Mouse (Mus musculus): ENCODE results near the gene Rbbp6. TPM values are rescaled to one million over a fixed set of nuclear protein-coding genes. Genes with fewer than 3 reads are reported as not detected.

The Rbbp6 gene
- total RNA-seq (2022): 10 to 100 TPM; 51.6 to 74.1 (median 63.1) TPM

DNA sequence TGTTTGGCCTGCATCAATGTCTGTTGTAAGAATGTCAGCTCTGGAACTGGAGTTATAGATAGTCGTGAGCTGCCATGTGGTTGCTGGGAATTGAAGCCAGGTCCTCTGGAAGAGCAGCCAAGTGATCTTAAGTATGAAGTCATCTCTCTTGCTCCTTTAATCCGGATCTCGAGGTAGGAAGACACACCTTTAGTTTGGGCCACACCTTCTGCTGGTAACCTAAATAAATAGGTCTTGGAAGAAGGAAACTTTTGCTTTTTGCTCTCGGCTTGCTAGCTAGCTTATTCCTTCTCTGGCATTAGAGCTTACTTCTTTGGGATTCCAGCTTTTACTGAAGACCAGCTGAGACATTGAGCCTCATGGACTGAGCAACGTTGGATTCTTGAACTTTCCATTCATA, at the start of gene Rbbp6:
Gene Rbbp6 (plus strand): TSS at position 301 of the 400 bp plus-strand sequence.
- DNase-seq: no peak

DNA sequence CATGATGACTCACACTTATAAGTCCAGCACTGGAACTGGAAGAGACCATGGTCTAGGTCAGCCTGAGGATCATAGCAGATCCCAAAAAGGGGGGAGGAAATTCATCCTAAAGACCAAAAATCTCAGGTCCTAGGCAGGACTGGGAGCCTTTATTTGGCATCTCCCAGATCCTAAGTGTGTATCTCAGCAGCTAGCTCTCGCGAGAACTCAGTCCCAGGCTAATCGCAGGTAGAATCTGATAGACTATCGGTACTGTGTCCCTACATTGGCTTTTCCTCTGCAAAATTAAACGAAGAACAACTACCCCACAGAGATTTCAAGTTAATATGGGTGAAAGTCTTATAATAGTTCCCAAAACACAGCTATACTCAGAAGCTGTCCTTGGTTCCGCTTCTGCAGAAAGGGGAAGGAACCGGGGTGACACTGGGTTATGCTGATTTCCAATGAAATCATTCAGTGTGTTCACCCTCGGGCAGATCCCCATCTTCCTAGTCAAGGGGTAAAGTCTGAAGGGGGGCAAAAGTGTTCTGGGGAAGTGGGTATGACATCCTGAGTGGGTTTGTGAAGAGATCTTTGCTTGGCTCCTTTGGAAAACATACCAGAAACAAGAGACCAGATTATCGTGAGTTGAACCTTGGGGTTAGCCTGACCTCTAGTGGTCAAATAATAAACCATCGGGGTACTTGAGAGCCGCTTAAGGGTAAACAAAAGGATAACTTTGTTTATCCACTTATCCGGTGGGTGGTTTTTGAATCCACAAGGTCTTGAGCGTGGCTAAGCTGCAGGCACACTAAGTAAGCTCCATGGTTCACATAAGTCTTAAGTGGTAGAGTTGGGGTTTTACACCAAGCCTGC, 45.5 kb upstream of the Rbbp6 start:
- no peak for DNase-seq

DNA sequence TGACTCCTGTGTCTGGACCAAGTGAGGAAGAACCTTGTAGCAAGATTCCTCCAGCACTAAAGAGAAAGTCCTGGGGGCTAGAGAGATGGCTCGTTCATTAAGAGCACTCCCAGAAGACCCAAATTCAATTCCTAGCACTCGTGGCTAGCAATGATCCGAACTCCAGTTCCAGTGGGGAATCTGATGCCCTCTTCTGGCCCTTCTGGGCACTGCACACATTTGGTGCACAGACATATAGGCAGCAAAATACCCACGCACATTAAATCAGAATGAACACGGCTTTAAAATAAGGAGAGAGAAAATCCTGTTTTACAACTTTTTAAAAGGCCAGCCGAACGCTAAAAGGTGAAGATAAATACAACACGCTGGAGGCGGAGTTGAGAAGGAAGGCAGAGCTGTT, 43.9 kb upstream of the Rbbp6 start:
- DNase-seq: no peak

DNA sequence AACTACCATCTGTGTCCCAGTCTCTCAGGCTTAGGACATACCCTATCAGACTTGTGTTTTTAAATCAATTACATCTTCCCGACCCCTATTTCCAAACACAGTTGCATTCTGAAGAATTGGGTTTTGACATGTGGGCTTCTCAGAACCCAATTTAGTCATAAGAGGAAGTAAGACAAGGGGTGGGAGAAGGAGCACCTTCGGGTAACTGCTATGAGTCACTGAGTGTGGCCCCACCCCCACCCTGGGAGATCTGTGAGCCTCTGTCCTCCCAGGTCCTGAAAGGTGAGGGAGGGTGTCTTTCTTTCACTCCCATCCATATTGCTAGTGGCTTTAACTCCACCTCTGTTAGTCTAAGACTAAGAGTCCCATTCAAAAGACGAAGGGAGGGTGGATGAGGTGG, 41.2 kb upstream of the Rbbp6 start:
- DNase-seq: no peak

DNA sequence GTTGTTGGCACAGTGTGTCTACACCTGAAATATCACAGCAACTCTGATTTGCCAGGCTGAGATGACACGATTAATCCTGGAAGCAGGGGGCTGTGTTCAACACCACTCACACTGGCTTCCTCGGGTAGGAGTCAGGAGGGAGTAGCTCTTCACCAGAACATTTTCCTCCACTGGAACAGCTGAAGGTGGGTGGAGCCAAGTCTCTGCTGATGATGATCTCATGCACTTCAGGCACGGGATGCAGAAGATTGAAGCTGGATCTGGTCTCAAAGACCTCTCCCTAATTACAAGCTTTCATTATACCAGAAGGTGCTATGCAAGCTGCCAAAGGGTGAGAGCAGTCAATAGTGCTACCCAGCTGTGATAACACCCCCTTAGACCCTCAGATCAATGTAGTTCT, 35.0 kb upstream of the Rbbp6 start:
- no peak for DNase-seq

DNA sequence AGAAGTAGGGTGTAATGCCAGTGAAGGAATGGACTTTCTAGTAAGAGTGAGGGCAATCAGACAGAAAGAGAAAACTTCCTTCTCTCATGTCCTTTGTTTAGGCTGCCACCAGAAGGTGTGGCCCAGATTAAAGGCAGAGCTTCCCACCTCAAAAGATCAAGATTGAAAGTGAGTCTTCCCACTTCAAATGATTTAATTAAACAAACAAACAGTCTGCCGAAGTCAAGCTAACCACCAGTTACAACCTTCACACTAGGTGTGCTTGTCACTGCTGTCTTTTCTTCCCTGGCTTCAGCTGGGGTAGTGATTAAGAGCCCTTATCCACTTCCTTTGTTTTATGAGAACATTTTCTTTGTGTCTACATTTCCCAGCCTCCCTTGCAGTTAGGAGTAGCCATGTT, 33.3 kb upstream of the Rbbp6 start:
- DNase-seq: no peak

DNA sequence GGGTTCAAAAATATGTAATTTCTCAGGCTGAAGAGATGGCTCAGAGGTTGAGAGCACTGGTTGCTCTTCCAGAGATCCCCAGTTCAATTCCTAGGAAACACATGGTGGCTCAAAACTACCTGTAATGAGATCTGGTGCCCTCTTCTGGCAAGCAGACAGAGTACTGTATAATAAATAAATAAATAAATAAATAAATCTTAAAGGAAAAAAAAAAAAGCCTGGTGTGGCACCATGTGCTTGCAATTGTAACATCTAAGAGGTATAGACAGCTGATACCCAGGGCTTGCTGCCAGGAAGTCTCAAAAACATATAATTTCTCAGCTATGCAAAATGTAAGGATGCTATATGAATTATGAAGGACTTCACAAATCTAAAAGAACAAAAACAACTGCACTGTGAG, 28.9 kb upstream of the Rbbp6 start:
- no peak for DNase-seq

DNA sequence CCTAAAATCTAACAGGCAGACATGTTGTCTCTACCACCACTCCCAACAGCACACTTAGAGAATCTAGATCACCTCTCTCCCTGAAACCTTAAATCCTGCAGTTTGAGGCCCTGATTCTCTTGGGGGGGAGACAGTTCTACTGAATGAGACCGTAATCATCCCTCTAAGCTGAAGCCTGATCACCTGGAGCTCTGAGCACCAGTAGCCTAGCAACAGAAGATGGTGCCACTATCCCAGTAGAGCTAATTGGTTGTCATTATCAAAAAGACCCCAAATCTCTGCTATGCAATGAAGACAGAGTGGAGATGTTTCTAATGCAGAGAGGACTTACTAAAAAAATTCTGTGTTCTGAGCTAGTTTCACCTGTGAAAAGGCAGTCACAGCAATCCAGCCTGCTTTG, 27.3 kb upstream of the Rbbp6 start:
- DNase-seq: no peak

DNA sequence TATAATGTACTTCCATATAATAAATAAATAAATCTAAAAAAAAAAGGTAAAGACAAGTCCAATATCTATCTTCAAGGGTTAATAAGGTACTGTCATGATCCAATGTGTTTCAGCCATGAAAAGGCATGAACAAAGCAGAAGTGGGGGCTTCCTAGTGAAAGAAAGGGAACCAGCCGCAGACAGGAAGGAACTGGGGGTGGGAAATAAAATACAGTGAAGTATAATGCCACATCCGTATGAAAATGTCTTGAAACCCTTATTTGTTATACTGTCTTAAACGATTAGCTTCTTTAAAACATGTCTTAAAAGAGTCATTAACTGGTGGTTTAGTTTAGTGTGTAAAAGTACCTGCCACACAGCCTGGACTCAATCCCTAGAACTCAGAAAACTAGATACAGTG, 26.3 kb upstream of the Rbbp6 start:
- no peak for DNase-seq

DNA sequence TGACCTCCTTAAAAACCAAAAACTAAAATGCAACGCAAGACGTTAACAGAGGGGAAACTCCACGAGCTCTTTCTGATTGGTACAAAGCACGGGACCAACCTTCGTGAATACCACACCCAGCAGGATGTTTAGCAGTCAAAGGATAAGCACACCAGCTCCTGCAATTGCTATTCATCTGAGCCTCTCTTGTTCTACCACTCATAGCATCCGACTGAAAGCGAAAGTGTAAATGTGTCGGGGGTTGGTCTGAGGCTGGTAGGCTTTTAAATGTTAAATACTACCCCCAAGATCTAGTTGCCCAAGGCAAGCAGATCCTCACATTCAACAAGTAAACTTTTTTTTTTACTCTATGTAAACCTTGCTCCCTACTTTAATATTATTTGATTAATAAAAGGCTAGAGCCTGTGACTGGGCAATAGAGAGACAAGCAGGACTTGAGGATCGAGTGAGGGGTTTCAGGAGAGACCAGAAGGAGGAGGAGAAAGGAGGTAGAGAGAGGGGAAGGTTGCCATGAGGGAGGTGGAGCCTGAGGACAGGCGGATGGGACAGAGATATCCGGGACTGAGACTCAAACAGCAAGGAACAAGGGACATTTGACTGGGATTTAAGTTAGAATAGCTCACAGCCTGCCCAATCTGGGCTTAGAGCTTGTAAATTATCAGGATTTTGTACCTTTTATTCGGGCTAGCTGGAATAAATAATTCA, 25.0 kb upstream of the Rbbp6 start:
- no peak for DNase-seq

DNA sequence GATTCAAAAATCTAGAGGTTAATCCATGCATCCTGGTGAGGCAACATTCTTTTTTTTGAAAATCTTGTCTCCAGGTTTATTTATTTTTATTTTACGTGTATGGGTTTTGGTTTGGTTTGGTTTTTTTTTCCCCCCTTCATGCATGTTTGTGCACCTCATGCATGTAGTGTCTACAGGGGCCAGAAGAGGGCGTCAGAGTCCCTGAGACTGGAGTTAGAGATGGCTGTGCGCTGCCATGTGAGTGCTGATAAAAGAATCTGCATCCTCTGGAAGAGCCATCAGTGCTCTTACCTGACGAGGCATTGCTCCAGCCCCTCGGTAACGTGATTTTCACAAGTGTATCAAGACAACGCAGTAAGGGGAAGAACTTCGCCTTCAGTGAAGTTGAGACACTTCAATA, 23.4 kb upstream of the Rbbp6 start:
- DNase-seq: no peak

DNA sequence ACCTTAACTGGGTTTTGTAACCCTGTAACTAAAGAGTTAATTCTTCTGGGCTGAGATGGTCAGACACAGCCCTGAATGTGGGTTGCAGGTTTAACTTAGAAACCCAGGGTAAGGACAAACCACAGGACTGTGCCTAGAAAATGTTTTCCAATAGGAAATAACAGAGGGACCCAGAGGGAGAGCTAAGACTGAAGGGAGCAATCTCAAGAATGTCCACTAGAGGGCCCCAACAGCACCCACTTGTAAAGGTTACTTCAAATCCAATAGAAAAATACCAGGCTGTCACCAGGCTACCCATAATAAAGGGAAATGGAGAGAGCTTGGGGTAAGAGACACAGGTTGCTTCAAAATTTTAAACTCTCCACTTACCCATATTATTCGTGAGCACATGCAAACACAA, 20.3 kb upstream of the Rbbp6 start:
- DNase-seq: peak; percentile 50

DNA sequence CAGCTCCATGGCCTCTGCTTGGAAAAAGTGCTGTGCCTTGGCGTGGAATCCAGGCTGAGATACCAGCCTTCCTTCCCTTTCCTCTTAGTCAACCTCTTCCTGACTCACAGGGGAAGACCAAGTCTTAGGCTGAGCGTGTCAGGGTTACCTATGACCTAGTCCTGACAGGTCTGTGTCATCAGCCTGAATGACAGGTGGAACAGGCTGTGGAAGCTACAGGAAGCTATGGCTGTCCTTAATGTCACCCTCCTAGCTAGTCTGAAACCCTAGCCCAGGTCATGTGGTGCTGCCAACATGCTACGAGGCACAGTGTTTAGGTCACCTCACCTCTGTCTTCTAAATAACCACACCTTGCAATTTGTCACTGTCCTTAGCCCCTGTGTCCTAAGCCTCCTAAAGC, 16.2 kb upstream of the Rbbp6 start:
- DNase-seq: no peak

DNA sequence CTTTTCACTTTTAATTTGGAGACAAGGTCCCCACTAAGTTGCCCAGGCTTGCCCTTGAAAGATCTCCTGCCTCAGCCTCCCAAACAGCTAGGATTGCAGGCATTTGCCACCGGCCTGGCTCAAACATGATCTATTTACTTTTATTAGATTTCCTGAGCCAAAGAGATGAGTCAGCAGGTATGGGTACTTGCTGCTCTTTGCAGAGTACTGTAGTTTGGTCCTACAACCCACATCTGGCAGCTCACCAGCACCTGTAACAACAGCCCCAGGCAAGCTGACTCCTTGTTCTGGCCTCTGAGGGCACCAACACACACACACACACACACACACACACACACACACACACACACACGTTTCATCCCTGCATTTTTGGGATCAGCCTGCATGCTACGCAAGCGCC, 14.0 kb upstream of the Rbbp6 start:
- no peak for DNase-seq

DNA sequence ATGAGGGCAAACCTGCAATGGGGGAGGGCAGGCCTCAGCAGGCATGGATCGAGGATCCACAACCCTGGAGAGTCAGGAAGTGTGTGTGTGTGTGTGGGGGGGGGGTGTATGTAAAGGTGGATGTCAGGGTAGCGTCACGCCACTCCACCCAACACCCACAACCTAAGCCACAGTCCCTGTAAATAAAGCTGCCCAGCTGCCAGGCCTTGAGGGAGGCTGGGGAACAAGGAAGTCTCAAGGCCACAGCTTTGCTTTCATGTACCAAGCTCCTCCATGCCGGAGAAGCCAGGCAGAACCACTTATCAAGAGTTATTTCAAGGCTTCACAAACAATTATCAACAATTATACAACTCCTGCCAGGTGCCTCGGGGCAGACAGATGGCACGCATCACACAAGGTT, 13.4 kb upstream of the Rbbp6 start:
- DNase-seq: peak; percentile 26

DNA sequence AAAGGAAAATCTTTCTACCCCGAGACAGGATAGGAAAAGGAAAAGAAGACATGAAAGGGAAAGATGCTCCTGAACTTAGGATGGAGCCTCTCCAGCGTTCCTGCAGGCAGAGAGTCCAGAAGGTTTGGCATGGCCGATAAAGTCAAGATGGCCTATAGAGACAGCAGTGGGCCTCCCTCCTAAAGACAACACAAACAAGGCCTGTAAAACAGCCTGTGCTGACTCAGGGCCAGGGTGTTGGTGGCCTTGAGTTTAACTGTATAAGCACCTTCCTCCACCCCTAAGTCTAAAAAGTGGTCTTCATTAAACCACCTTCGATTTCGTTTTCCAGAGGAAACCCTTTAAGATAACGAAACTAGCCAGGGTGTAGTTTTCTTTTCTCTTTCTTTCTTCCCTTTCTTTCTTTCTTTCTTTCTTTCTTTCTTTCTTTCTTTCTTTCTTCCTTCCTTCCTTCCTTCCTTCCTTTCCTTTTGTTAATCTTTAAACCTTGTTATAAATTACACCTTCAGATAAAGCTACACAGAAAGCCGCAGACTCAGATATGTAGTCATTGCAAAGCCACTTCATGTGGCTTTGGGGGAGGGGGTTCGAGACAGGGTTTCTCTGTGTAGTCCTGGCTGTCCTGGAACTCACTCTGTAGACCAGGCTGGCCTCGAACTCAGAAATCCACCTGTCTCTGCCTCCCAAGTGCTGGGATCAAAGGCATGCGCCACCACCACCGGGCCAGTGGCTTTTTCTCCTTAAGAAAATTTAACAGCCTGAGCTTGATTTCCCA, 10.8 kb upstream of the Rbbp6 start:
- no peak for DNase-seq

DNA sequence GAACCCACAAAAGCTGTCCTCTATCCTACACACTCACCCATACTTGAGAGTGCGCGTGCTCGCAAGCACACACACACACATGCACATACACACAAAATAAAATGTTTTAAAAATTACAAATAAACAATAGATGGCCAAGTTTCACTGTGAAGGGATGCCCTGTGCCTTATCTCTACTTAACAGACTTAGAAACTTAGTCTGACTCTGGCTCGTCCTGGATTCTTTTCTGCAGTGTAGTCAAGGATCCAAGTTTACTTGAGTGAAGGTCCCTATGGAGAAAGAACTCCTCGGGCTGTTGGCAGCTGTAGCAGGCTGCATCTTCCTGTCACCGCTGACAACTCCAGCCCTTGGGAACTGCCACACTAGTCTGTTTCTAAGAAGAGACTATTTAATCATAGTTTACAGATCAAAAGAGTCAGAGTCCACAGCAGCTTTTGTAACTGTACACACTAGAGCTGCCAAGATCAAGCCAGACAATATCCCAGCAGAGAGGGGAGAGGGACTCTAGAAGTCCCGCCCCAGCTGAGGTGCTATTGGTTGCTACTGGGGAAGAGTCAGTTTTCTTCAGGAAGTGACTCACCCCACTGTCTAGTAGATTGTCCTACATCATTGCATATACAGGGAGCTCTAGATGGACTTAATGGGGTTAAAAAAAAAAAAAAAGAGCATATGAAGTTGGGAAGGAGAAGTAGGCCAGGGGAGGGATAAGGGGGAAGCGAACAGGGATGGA, 10.1 kb upstream of the Rbbp6 start:
- DNase-seq: peak; percentile 51

DNA sequence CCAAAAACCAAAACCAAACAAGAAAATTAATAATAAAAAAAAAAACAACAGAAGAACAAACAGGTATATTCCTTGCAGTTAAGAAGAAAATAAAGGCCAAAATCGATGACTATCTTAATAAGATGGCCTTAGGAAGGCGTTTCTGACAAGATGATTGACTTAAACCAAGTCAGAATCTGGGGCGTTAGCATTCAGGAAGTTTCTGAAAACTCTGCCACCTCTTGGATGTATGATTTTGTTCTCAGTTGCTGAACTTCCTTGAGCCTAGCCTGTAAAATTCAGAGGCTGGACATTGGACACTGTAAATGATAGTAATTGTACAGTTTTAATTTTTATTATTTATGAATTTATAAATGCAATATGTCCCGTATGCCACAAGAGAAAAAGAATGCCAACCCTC, 3.3 kb downstream of the Rbbp6 start:
- DNase-seq: no peak

DNA sequence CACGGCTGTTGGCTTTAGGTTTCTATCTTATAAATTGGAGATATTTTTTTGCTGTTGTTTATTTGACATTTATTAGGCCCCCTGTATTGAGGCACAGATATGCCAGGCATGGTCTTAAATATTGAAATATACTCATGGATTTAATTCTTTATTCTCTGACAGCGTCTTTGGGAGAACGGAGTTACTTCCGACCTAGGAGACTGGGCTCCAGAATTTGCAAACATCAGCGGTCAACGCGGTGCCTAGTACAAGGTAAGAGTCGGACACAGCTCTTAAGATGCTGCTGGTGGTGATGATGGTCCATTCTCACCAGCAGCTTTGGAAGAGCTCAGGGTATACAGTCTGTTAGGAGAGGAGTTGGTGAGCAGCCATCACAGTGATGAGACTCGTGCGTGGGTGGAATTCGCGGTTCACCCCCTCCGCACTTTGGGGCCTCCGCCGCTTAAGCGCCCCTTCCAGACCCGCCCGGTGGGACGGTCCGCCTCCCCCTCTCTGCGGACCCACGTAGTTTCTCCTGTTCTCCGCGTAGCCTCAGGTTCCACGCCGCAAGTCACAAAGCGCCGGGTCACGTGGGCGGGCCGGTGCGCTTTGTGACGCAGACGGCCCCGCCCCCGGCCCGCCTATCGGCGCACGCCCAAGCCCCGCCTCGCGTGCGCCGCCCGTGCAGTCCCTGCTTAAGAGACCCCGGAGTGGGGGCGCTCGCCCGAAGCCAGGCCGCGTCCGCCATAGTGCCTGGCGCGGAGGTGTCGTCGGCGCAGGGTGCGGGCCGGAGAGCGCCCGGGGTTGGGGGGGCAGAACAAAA, 3.9 kb downstream of the Rbbp6 start:
- DNase-seq: peak; percentile 83

DNA sequence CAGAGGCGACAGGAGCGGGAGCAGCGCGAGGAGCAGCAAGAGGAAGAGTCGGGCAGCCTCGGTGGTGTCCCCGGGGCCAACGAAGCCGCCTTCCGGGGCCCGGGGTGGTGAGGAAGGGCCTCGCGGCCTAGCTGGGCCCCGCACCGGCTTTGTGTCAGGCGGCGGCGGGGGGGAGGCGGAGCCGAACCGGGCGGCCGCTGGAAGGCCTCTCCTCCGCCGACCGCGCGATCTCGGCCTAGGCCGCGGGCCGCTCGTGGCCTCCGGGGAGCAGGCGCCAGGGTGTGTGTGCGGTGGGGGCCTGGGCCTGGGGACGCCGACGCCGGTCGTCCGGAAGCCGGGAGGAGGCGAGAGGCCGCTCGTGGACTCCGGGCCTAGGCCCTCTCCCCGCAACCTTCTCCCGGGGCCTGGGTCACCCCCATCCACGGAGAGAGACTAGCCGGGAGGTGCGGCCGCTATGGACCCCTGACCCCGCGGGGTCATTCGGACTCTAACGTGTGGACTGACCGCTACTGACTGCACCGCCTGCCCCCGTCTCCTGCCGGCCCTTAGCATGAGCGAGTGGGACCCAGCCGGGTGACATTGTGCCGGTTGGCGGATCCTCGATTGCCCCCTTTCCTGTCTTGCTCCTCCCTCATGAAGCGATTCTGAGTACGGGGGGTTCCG, 4.8 kb downstream of the Rbbp6 start:
- DNase-seq: peak; percentile 37

DNA sequence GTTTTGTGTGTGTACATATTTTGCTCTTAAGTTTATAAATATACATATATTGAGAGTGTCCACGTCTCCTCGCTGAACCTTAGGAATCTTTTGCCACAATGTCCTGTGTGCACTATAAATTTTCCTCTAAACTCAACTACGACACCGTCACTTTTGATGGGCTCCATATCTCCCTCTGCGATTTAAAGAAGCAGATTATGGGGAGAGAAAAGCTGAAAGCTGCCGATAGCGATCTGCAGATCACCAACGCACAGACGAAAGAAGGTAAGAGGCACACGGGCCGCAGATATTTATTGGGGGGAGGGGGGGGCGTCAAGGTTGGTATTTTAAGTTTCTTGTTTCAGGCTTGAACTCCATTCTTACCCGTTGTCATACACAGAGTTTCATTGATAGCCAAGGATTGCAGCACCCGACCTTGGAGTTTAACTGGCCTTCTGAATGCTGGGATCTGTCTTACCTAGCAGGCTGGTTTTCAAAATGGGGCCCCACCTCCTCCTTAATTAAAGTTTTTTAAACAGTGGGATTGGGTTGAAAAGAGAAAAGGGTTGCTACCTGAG, 5.5 kb downstream of the Rbbp6 start:
- peak; percentile 28 for DNase-seq

All from adrenal gland, adult 8-10 months (tissue).